Mouse (Mus musculus) T-helper 2 cell (primary cell): ENCODE measurements around the gene Mettl24.
"Not testable (repeated sequence)": the region's sequence is repeated elsewhere in the genome, so short reads cannot be mapped to it uniquely, and the experiment has no call there.

Experiments used
- in situ Hi-C: fragments of 300-600 bp; cut with MboI, MseI; formaldehyde crosslinking; loops from one replicate; pipeline ENCODE4 v1.15.1; 2025; ENCODE audit warnings: high pct_unique_total_duplicates

Gene Mettl24

DNA sequence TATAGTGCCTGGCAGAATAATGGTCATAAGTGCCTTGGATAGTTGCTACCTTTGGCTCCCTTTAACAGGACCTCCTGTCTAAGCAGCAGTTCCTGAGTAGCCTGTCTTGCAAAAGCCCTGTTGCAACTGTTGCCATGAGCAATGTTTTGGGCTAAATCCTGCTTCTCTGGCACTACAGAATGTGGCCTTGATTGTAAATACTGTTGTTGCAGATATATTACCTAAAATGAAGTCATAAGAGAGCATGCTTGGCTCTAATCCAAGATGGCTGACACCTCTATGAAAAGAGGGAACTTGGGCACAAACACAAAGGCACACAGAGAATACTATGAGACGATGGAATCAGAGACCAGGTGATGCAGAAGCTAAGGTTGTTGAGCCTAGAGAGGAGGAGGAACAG is 122.1 kb downstream of the Mettl24 start:
- in situ Hi-C loops = no loop called here

GRCm38 (mm10) chr10:40806221-40806620 is 123.1 kb downstream of the Mettl24 start:
- in situ Hi-C loops = no loop called here

- in situ Hi-C loops = not testable (repeated sequence)
These were observed 126.4 kb downstream of the Mettl24 start for GRCm38 (mm10) chr10:40809411-40809910.

- in situ Hi-C loops = no loop called here
These were observed 130.5 kb downstream of the Mettl24 start for GRCm38 (mm10) chr10:40813627-40814026.

- in situ Hi-C loops = no loop called here
These were observed 133.4 kb downstream of the Mettl24 start for GRCm38 (mm10) chr10:40816471-40816870.

- in situ Hi-C loops = no loop called here
These were observed 142.9 kb downstream of the Mettl24 start for GRCm38 (mm10) chr10:40825952-40826351.

- in situ Hi-C loops = no loop called here
These were observed 144.6 kb downstream of the Mettl24 start for GRCm38 (mm10) chr10:40827706-40828105.

- in situ Hi-C loops = no loop called here
These were observed 147.2 kb downstream of the Mettl24 start for GRCm38 (mm10) chr10:40830312-40830711.

- in situ Hi-C loops = no loop called here
These were observed 148.2 kb downstream of the Mettl24 start for GRCm38 (mm10) chr10:40831267-40831666.

- in situ Hi-C loops = no loop called here
These were observed 157.0 kb downstream of the Mettl24 start for GRCm38 (mm10) chr10:40840086-40840485.

DNA sequence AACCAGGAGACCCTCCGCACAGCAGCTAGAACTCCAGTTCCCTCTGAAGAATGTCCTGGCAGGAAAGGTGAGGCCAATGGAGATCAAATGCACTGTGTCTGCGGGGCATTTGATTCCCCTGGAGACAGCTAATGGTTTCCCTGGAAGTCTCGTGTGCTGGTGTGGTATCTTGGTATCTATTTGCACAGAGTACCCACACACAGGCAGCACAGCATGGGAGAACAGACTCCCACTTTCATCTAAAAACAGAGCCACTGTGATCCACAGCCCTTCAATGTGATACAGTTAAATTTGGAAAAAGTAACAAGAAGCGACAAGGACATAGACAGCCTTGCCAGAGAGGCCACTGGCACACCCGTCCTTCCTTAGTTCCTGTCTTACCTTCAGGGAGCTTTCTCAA is 160.8 kb downstream of the Mettl24 start:
- in situ Hi-C loops = no loop called here

DNA sequence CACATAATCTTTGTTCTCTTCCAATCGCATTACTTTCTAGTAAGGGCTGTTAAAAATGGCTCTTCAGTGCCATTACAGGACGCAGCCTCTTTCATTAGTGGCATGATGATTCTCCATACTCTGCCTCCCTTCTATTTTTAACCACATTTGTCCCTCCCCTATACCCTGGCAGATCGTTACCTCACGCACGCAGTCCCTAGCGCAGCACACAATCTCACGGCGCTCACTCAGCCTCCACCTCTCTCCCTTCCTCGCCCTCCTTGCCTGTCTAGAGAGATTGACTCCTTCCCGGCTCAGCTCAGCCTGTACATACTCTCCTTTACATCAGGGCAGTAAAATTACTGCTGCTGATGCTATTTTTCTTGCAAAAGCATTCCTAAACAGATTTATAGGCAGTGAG is 161.5 kb downstream of the Mettl24 start:
- in situ Hi-C loops = no loop called here

DNA sequence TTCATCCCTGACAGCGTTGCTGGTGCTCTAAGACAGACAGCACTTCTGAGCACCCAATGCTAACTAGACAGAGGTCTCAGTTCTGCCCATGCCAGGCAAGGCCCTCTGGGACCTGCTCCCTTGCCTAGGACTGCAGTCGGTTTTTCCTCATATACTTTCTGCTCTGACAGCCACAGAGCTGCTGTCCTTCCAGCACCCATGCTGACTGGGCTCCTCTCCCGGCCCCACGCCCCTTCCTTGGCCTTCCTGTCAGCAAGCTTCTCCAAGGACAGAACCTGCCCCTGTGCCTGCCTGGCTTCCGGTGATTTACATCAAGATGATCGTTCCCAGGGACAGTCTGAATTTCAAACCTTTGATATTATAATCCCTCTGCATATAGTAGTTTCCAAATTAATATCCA is 162.5 kb downstream of the Mettl24 start:
- in situ Hi-C loops = no loop called here

GRCm38 (mm10) chr10:40847176-40847874 is 164.2 kb downstream of the Mettl24 start:
- in situ Hi-C loops = no loop called here

DNA sequence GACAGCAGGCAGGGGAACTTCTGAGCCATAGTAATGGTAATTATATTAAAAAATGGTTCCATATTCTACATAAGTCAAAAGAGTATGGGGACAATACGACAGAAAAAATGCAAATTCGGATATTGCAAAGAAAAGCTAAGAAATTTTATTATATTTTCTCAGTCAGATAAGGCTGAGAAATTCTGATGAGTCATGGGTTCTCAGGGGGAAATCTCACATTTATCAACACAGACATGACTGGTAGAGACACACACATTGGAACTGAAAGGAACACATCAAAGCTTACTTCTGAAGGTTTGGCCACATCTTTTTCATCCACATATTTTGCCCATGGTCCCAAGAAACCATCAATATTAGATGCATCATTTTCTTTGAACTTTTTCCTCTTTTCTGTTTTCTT is 167.6 kb downstream of the Mettl24 start:
- in situ Hi-C loops = no loop called here

- in situ Hi-C loops = no loop called here
These were observed 168.1 kb downstream of the Mettl24 start for GRCm38 (mm10) chr10:40851138-40851537.

DNA sequence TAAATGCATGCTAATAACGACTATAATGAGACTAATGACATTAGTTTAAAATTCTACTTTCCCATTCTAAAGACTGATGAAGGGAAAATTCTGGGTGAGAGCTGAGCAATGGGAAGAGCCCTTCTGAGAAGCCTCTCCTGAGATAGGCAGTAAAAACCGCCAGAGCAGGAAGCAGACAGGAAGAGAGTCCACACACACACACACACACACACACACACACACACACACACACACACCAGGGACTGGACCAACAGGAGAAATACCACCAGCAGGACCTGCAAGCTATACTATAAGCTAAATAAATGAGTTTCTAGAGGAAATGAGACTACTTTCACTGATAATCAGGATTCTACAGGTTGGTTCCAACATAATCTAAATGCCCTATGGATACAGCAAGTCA is 172.5 kb downstream of the Mettl24 start:
- in situ Hi-C loops = no loop called here

DNA sequence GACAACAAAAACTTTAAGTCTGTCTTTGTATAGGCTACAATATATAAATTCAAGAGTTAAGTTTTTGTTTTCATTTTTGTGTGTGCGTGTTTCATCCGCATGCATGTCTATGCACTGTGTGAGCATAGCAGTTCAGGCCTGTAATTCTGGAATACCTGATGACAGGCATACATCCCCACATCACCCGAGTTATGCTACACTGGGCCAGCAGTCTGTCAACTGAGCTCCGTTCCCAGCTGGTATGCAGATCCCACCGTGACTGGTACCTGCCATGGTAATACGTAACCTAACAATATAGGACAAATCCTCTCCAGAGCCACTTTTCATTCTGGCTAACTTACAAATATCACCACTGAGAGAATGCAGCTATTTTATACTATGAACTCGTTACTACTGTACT is 173.6 kb downstream of the Mettl24 start:
- in situ Hi-C loops = no loop called here

DNA sequence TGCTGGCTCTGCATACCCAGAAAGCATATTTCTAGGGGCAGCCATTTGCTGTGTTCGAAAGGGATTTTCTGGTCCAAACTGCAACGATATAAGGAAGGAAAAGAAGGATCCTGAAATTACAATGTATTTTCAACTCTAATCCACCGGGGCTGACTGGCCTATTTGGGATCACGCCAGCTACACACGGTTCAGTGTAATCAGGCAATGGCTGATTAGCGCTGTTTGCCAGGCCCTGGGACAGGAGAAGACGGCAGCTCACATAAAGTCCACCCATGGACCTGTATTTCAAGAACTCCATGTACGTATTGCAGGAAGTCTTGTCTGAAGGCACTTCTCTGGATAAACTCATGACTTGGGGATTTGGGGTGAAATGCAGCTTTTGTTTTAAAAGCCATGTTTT is 174.5 kb downstream of the Mettl24 start:
- in situ Hi-C loops = no loop called here
